Mouse (Mus musculus) liver, adult 2 months (tissue): ENCODE results near the gene Trrap. TPM values are rescaled to one million over a fixed set of nuclear protein-coding genes. Genes with fewer than 3 reads are reported as not detected.
"Not testable (repeated sequence)": the region's sequence is repeated elsewhere in the genome, so short reads cannot be mapped to it uniquely, and the experiment has no call there.

Source experiments
- DNase-seq: peaks from one replicate; pipeline ENCODE4 v3.0.0-alpha.2; 2011; ENCODE audit warnings: low read depth, low spot score; ENCODE audit errors: extremely low read depth
- H3K27ac ChIP-seq: fragments of 200-500 bp; replicated peaks from 2 replicates; pipeline ENCODE4 v1.5.1; 2012; ENCODE audit warnings: low read depth, mild to moderate bottlenecking, control low read depth, inconsistent platforms, low read length; ENCODE audit not compliant: insufficient read depth
- H3K27me3 ChIP-seq: fragments of 200-500 bp; 2 replicates; pipeline ENCODE4 v1.6.1; 2012; ENCODE audit warnings: mild to moderate bottlenecking, moderate library complexity, low read length, inconsistent platforms; ENCODE audit not compliant: control insufficient read depth, insufficient read depth
- H3K36me3 ChIP-seq: fragments of 200-500 bp; 2 replicates; pipeline ENCODE4 v1.6.1; 2012; ENCODE audit warnings: low read length, inconsistent platforms; ENCODE audit not compliant: control insufficient read depth, insufficient read depth
- H3K4me1 ChIP-seq: fragments of 200-500 bp; 2 replicates; pipeline ENCODE4 v1.6.1; 2011; ENCODE audit warnings: low read length; ENCODE audit not compliant: control insufficient read depth, insufficient read depth
- H3K4me3 ChIP-seq: fragments of 200-500 bp; 2 replicates; pipeline ENCODE4 v1.5.1; 2011; ENCODE audit warnings: low read depth, mild to moderate bottlenecking, control low read depth, low read length, moderate library complexity; ENCODE audit not compliant: insufficient read depth
- H3K79me2 ChIP-seq: fragments of 200-500 bp; 2 replicates; pipeline ENCODE4 v1.6.1; 2012; ENCODE audit warnings: inconsistent platforms, mild to moderate bottlenecking, low read length, moderate library complexity; ENCODE audit not compliant: control insufficient read depth, insufficient read depth
- H3K9ac ChIP-seq: fragments of 200-500 bp; 2 replicates; pipeline ENCODE4 v1.6.1; 2012; ENCODE audit warnings: low read depth, mild to moderate bottlenecking, control low read depth, inconsistent platforms, low read length
- CTCF ChIP-seq: fragments of 200-500 bp; IDR thresholded peaks from 2 replicates; pipeline ENCODE4 v1.5.1; 2011; ENCODE audit warnings: low read depth, low read length, control low read depth
- POLR2A ChIP-seq: fragments of 200-500 bp; IDR thresholded peaks from 2 replicates; pipeline ENCODE4 v1.6.1; 2011; ENCODE audit warnings: low read length, control low read depth; ENCODE audit not compliant: insufficient read depth; ENCODE audit errors: extremely low read depth
- WGBS: fragments of 180-500 bp; shearing (Covaris S2); methylation state at CpG from one replicate; pipeline ENCODE4 v1.1.7; 2018; 5-methylcytosine and 5-hydroxymethylcytosine counted together
- polyA plus RNA-seq: library from polyadenylated mRNA; depleted of rRNA; stranded (reverse); fragments of >200 nt; gene quantifications from 2 replicates; pipeline ENCODE4 v1.2.3, GENCODE M21; 2012; rRNA removed
- total RNA-seq: library from RNA; depleted of rRNA; stranded (reverse); fragments of >200 nt; gene quantifications from 2 replicates; pipeline ENCODE4 v1.2.3, GENCODE M21; 2014; rRNA removed

Trrap gene
- 19.8 and 28.7 TPM in 2 replicates for total RNA-seq
- 24.2 and 33.9 TPM in 2 replicates for polyA plus RNA-seq

DNA sequence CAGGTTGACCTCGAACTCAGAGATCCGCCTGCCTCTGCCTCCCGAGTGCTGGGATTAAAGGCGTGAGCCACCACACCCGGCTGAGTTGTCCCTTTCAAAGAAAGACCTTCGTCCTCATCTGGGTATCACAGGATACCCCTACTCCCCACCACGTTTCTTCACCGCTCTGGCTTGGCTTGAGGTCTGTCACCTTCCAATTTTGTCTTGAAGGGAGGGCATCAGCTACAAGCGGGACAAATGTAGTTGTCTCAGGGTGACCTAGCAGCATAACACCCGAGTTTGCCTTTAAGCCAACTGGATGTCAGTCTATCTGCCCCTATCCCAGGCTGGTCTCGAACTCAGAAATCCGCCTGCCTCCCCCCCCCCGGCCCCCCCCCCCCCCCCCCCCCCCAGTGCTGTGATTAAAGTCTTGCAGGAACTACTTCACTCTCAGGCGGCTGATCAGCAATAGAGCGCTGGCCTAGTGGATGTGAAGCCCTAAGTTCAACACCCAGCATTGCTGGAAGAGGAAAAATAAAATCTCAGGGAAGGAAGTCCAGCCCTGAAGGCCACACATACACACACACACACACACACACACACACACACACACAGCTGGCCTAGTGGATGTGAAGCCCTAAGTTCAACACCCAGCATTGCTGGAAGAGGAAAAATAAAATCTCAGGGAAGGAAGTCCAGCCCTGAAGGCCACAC, at the start of gene Trrap:
Trrap (plus strand) TSS at position 627 of the 693 bp plus-strand sequence.
- WGBS, result 82% methylated on average over 13 of the region's 15 CpGs
- H3K9ac ChIP-seq, result peak within 1 kb of the TSS; percentile 95
- not testable (repeated sequence) for DNase-seq

DNA sequence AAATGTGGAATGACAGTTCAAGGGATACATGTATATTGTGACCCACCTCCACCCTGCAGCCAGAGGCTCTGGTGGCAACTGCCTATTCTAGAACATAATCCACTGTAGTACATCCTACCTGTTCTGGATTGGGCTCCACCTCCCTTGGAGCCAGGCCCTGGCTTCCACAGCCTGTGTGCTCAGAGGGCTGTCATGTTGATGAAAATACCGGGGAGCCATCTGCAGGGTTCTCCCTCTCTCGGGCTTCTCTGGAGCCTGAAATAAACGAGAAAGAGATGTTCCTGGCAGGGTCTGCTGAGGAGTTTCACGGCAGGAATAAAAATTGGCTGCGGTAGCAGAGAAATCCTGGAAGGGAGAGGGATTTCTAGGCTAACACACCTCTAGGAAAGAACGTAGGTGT, 47.8 kb upstream of the Trrap start:
- Histone ChIP-seq H3K27ac (no peak overlapping the region), H3K36me3 (no peaks in the 10 kb centered on the region), H3K27me3 (no peaks in the 10 kb centered on the region), H3K79me2 (no peaks in the 10 kb centered on the region), H3K4me3 (no peak overlapping the region), H3K9ac (no peak overlapping the region), H3K4me1 (no peaks in the 10 kb centered on the region)
- TF ChIP-seq CTCF, result no peak
- TF ChIP-seq POLR2A, result no peak
- no peak for DNase-seq
- 69% methylated on average over 6 of the region's 6 CpGs for WGBS

More for the DNA sequence above, at the start of gene Trrap:
- H3K27me3 ChIP-seq, H3K4me1 ChIP-seq, H3K36me3 ChIP-seq: not testable (repeated sequence)
- Histone ChIP-seq H3K4me3 (peak within 1 kb of the TSS; percentile 86), H3K79me2 (peaks cover 13% of the 10 kb centered on the region; the same call in 1 of the 2 replicates), H3K27ac (peak within 1 kb of the TSS; percentile 97)

DNA sequence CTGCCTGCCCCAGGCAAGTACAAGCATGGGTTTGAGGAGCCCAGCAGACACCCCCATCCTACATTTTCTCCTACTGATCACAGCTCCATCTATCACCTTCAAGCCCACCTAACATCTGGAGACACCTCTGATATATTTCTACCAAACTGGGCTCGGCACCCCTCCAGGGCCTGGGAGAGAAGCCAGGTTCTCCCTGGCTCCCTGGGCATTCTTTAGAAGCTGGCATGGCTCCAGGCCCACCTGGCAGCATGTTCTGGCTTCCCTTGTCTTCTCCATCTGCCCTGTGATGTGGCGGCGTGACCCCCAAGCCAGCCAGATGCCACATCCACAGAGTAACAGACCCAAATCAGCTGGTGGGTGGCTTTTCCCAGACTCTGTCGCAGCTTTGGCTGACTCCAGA, 47.3 kb upstream of the Trrap start:
- 81% methylated on average over 4 of the region's 4 CpGs for WGBS
- Histone ChIP-seq H3K79me2 (no peaks in the 10 kb centered on the region), H3K36me3 (no peaks in the 10 kb centered on the region), H3K4me3 (no peak overlapping the region), H3K27ac (no peak overlapping the region), H3K4me1 (no peaks in the 10 kb centered on the region), H3K9ac (no peak overlapping the region), H3K27me3 (no peaks in the 10 kb centered on the region)
- TF ChIP-seq CTCF (no peak), POLR2A (no peak)
- DNase-seq, result no peak

DNA sequence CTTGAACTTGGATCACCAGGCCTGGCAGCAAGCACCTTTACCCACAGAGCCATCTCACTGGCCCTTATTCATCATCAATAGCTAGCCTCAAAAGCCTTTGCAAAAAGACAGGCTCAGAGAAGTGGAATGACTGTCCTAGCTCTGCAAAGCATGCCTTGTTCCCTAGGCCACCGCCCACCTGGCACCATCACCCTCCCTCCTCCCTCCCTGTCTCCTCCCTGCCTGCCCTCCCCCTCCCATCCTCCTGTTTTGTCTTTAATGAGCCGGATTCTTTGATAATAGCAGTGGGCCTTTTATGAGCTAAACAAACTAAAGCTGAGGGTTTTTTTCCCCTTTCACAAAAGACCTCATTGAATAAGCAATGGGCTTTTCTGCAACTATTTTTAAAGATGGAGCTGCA, 42.6 kb upstream of the Trrap start:
- no peak overlapping the region for H3K27ac ChIP-seq
- no peaks in the 10 kb centered on the region for H3K36me3 ChIP-seq
- no peak overlapping the region for H3K4me3 ChIP-seq
- H3K79me2 ChIP-seq, result no peaks in the 10 kb centered on the region
- H3K27me3 ChIP-seq, result no peaks in the 10 kb centered on the region
- H3K4me1 ChIP-seq, result no peaks in the 10 kb centered on the region
- H3K9ac ChIP-seq, result no peak overlapping the region
- 68% methylated on average over 2 of the region's 2 CpGs for WGBS
- TF ChIP-seq CTCF, result no peak
- TF ChIP-seq POLR2A, result no peak
- DNase-seq, result no peak

DNA sequence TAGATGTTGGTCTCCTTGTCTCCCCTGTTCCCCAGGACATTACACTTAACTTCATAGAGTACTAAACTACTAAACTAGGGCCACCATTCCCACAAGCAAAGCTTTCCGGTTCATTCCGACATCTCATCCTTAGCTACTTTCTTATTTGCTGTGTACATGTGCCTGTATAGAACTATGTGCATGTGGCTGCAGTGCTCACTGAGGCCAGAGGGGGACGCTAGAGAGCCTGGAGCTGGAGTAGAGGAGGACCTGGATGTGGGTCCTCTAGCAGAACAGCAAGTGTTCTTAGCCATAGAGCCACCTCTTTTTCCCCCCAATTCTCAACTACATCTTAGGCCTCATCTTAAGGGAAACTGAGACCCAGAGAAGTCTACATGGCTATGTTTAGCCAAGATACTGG, 42.0 kb upstream of the Trrap start:
- WGBS, result 76% methylated on average over 3 of the region's 3 CpGs
- no peak for TF ChIP-seq POLR2A
- peak; percentile 34; the same call in 1 of the 2 replicates for TF ChIP-seq CTCF
- H3K79me2 ChIP-seq, result no peaks in the 10 kb centered on the region
- no peaks in the 10 kb centered on the region for H3K27me3 ChIP-seq
- DNase-seq, result no peak
- no peak overlapping the region for H3K27ac ChIP-seq
- H3K4me3 ChIP-seq, result no peak overlapping the region
- no peaks in the 10 kb centered on the region for H3K4me1 ChIP-seq
- H3K36me3 ChIP-seq, result no peaks in the 10 kb centered on the region
- H3K9ac ChIP-seq, result no peak overlapping the region

DNA sequence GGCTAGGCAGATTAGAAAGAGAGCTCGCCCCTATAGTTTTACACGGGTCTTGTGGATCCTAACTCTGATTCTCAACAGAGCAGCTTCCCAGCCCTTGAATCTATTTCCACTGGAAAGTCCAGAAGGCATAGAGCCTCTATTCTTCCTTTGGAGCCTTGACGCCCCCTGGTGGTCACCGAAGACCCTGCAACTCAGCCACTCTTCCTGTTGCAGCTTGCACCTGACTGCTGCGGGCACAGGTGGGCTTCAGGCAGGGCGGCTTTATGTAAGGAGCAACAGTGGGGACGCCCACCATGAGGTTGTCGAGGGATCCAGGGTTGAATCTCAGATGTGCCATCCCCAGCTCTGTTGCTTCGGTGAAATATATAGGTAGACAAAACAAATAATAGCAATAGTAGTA, 40.4 kb upstream of the Trrap start:
- Histone ChIP-seq H3K4me3 (no peak overlapping the region), H3K4me1 (no peaks in the 10 kb centered on the region), H3K36me3 (no peaks in the 10 kb centered on the region), H3K9ac (no peak overlapping the region), H3K27ac (no peak overlapping the region), H3K79me2 (no peaks in the 10 kb centered on the region), H3K27me3 (no peaks in the 10 kb centered on the region)
- DNase-seq, result peak; percentile 15
- WGBS, result 8% methylated on average over 9 of the region's 9 CpGs
- TF ChIP-seq POLR2A (no peak), CTCF (peak; percentile 83)
